In the genomic region with DNA sequence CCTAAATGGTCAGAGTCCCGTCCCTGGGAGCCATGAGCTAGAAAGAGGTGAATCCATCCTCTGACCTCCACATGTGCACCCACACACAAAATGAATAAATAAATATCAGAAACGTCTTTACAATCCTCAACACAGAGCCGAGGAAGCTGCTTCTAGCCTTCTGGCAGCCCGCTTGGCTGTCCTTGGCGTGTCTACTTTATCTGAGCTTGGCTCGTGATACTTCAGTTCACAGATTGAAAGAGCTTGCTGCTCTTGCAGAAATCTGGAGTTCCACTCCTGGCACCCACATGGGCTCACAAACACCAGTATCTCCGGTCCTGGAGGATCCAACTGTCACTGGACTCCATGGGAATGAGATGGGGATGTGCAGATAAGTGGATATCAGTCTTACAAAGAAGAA, we compare ENCODE assay signal across 22 mouse cellular contexts. TPM values are rescaled to one million over a fixed set of nuclear protein-coding genes. Genes with fewer than 3 reads are reported as not detected.
DNase-seq lines count a peak whose midpoint lies in the region; ATAC-seq and TF ChIP-seq lines count a peak whose summit lies in the region.
"Had no signal": no experiment of that assay in that cellular context is flagged by ENCODE, and none has a peak within 500 bp of the region (broad histone marks: within the 10 kb centered on the region; RNA-seq: fewer than 3 reads in every experiment).

No protein-coding gene starts in this region.

- TF ChIP-seq POLR2A in ES-Bruce4 (IDR thresholded peaks at IDR 0.05; ENCODE audit: insufficient read depth, low read length), result no peak

- no peaks in the 10 kb centered on the region for H3K27me3 ChIP-seq in ES-Bruce4 (ENCODE audit: control insufficient read depth, insufficient read depth, low read length, poor library complexity, severe bottlenecking)
- no peaks in the 10 kb centered on the region for H3K27me3 ChIP-seq in liver, embryonic 15.5 days
- H3K27me3 ChIP-seq: heart, embryonic 15.5 days; hindbrain, embryonic 13.5 days; limb, embryonic 12.5 days; midbrain, embryonic 12.5 days had no signal

- no peak overlapping the region for H3K4me2 ChIP-seq in liver, embryonic 15.5 days
- H3K4me2 ChIP-seq: heart, embryonic 15.5 days; hindbrain, embryonic 13.5 days; limb, embryonic 12.5 days; lung, embryonic 14.5 days; midbrain, embryonic 12.5 days had no signal

- H3K36me3 ChIP-seq in ES-Bruce4 (ENCODE audit: control insufficient read depth, insufficient read depth, low read length, poor library complexity, severe bottlenecking), result peaks cover 22% of the 10 kb centered on the region
- peaks cover 45% of the 10 kb centered on the region for H3K36me3 ChIP-seq in liver, embryonic 15.5 days (replicated peaks)
- H3K36me3 ChIP-seq: hindbrain, embryonic 13.5 days; limb, embryonic 12.5 days; midbrain, embryonic 12.5 days had no signal

- WGBS in liver, embryonic 15.5 days (ENCODE audit: insufficient replicate concordance), result 41% methylated on average over 7 of the region's 7 CpGs

- H3K4me3 ChIP-seq in ES-Bruce4 (ENCODE audit: low read depth, low read length), result no peak overlapping the region
- H3K4me3 ChIP-seq in brown adipose tissue, adult 24 weeks (ENCODE audit: insufficient read depth, low read depth, low read length), result no peak overlapping the region
- no peak overlapping the region for H3K4me3 ChIP-seq in liver, embryonic 15.5 days (replicated peaks)
- H3K4me3 ChIP-seq: heart, adult 2 months; heart, embryonic 15.5 days; hindbrain, embryonic 13.5 days; limb, embryonic 12.5 days; midbrain, embryonic 12.5 days had no signal

- ATAC-seq in liver, embryonic 15.5 days (ENCODE audit: insufficient read depth), result no peak
- ATAC-seq: forebrain, embryonic 14.5 days had no signal

- no peaks in the 10 kb centered on the region for H3K9me3 ChIP-seq in ES-Bruce4 (replicated peaks; ENCODE audit: control insufficient read depth, insufficient read depth, low read length, poor library complexity, severe bottlenecking)
- no peaks in the 10 kb centered on the region for H3K9me3 ChIP-seq in liver, embryonic 15.5 days (replicated peaks)
- H3K9me3 ChIP-seq: heart, embryonic 15.5 days; hindbrain, embryonic 13.5 days; limb, embryonic 12.5 days; midbrain, embryonic 12.5 days had no signal

- no peak for TF ChIP-seq EP300 in ES-Bruce4 (IDR thresholded peaks at IDR 0.05; ENCODE audit: insufficient read depth, low read depth, low read length)

- no peak overlapping the region for H3K9ac ChIP-seq in ES-Bruce4 (ENCODE audit: low read depth, poor library complexity, severe bottlenecking)
- H3K9ac ChIP-seq in liver, embryonic 15.5 days, result no peak overlapping the region
- H3K9ac ChIP-seq: heart, embryonic 15.5 days; hindbrain, embryonic 13.5 days; limb, embryonic 12.5 days; lung, embryonic 14.5 days; midbrain, embryonic 12.5 days had no signal

- TF ChIP-seq CTCF in ES-Bruce4 (IDR thresholded peaks at IDR 0.05; ENCODE audit: low read depth, low read length), result no peak

- DNase-seq in heart, adult 18-20 months, result peak; percentile 21 to 40
- no peak for DNase-seq in heart, postnatal 4 days
- no peak for DNase-seq in kidney, adult 18-20 months
- DNase-seq in layer of hippocampus, postnatal 14 days (ENCODE audit: low spot score in 2 of 2), result no peak
- no peak for DNase-seq in gastrocnemius, adult 18-20 months (ENCODE audit: low spot score)
- DNase-seq: cerebellum, adult 11-12 months; cerebellum, postnatal 36 days; kidney, adult 2 months; kidney, postnatal 25 days; lung, embryonic 14.5 days had no signal

- peak overlapping the region; percentile 78 for H3K27ac ChIP-seq in ES-Bruce4 (ENCODE audit: insufficient read depth, low read length)
- 0 out of 2 replicates have a peak overlapping the region, but pooled peaks have one; percentile 13 for H3K27ac ChIP-seq in brown adipose tissue, adult 24 weeks (replicated peaks; ENCODE audit: low read depth, low read length)
- 0 out of 2 replicates have a peak overlapping the region, but pooled peaks have one; percentile 46 for H3K27ac ChIP-seq in liver, embryonic 15.5 days (replicated peaks)
- H3K27ac ChIP-seq: heart, adult 2 months; hindbrain, embryonic 13.5 days; limb, embryonic 12.5 days; midbrain, embryonic 12.5 days had no signal

- H3K4me1 ChIP-seq in ES-Bruce4 (ENCODE audit: control insufficient read depth, insufficient read depth, low read length), result peaks cover 17% of the 10 kb centered on the region
- peaks cover 29% of the 10 kb centered on the region for H3K4me1 ChIP-seq in brown adipose tissue, adult 24 weeks (ENCODE audit: control insufficient read depth, insufficient read depth, insufficient read length, low read length)
- H3K4me1 ChIP-seq in liver, embryonic 15.5 days (replicated peaks), result peaks cover 74% of the 10 kb centered on the region
- H3K4me1 ChIP-seq: hindbrain, embryonic 13.5 days; midbrain, embryonic 12.5 days had no signal

RNA-seq across cellular contexts. Expression of gene Trim25, which starts 22.5 kb away (rescaled TPM):
- 10 to 100 TPM; 21.8 to 26.1 TPM for total RNA-seq in heart, adult 18-20 months (2021)
- 10 to 100 TPM; 31.3 to 32.8 TPM for total RNA-seq in heart, postnatal 4 days (2021)
- polyA plus RNA-seq in ES-Bruce4 (2011; ENCODE audit: insufficient read depth, insufficient read length, low read depth, missing spikeins), result 47.3 and 49.9 TPM in 2 replicates
- polyA plus RNA-seq in brown adipose tissue, adult 24 weeks (2012; ENCODE audit: insufficient read depth, insufficient read length, missing spikeins), result 7.9 and 8.6 TPM in 2 replicates
- 19.6 and 20.4 TPM in 2 replicates for polyA plus RNA-seq in liver, embryonic 15.5 days (2015; fragmentation: Nextera tagmentation; extraction: Ambion mirVana)
- 1 to 10 TPM; 4.0 to 5.2 TPM for total RNA-seq in layer of hippocampus, postnatal 14 days (2021)
- 1 to 10 TPM; 6.0 to 6.6 TPM for total RNA-seq in gastrocnemius, adult 18-20 months (2021)

RNA-seq across cellular contexts. Expression of gene Dgke, which starts 45.0 kb away (rescaled TPM):
- total RNA-seq in heart, adult 18-20 months (2021), result 1 to 10 TPM; 8.6 to 10.0 TPM
- total RNA-seq in heart, postnatal 4 days (2021), result 10 to 100 TPM; 12.4 to 13.6 TPM
- 11.3 and 12.8 TPM in 2 replicates for polyA plus RNA-seq in ES-Bruce4 (2011; ENCODE audit: insufficient read depth, insufficient read length, low read depth, missing spikeins)
- 3.0 and 3.2 TPM in 2 replicates for polyA plus RNA-seq in brown adipose tissue, adult 24 weeks (2012; ENCODE audit: insufficient read depth, insufficient read length, missing spikeins)
- polyA plus RNA-seq in liver, embryonic 15.5 days (2015; fragmentation: Nextera tagmentation; extraction: Ambion mirVana), result 0.40 and 0.62 TPM in 2 replicates
- 10 to 100 TPM; 36.7 to 39.5 TPM for total RNA-seq in layer of hippocampus, postnatal 14 days (2021)
- 1 to 10 TPM; 2.7 to 3.0 TPM for total RNA-seq in gastrocnemius, adult 18-20 months (2021)

RNA-seq across cellular contexts. Expression of gene Coil, which starts 51.6 kb away (rescaled TPM):
- 1 to 10 TPM; 4.8 to 4.9 TPM for total RNA-seq in heart, adult 18-20 months (2021)
- total RNA-seq in heart, postnatal 4 days (2021), result 1 to 10 TPM; 7.6 to 9.0 TPM
- polyA plus RNA-seq in ES-Bruce4 (2011; ENCODE audit: insufficient read depth, insufficient read length, low read depth, missing spikeins), result 32.7 and 33.5 TPM in 2 replicates
- 2.4 and 3.0 TPM in 2 replicates for polyA plus RNA-seq in brown adipose tissue, adult 24 weeks (2012; ENCODE audit: insufficient read depth, insufficient read length, missing spikeins)
- polyA plus RNA-seq in liver, embryonic 15.5 days (2015; fragmentation: Nextera tagmentation; extraction: Ambion mirVana), result 3.4 and 4.0 TPM in 2 replicates
- 10 to 100 TPM; 16.3 to 19.5 TPM for total RNA-seq in layer of hippocampus, postnatal 14 days (2021)
- 1 to 10 TPM; 4.1 to 4.5 TPM for total RNA-seq in gastrocnemius, adult 18-20 months (2021)

RNA-seq across cellular contexts. Expression of gene Gm525, which starts 52.0 kb away (rescaled TPM):
- total RNA-seq in heart, adult 18-20 months (2021), result not detected
- total RNA-seq in heart, postnatal 4 days (2021), result not detected
- not detected in 2 replicates for polyA plus RNA-seq in ES-Bruce4 (2011; ENCODE audit: insufficient read depth, insufficient read length, low read depth, missing spikeins)
- polyA plus RNA-seq in brown adipose tissue, adult 24 weeks (2012; ENCODE audit: insufficient read depth, insufficient read length, missing spikeins), result not detected in 2 replicates
- not detected in 2 replicates for polyA plus RNA-seq in liver, embryonic 15.5 days (2015; fragmentation: Nextera tagmentation; extraction: Ambion mirVana)
- total RNA-seq in layer of hippocampus, postnatal 14 days (2021), result not detected
- not detected for total RNA-seq in gastrocnemius, adult 18-20 months (2021)
- total RNA-seq: heart, adult 2 months; left cerebral cortex, adult 8-10 months had no signal
- polyA plus RNA-seq: forebrain, embryonic 14.5 days; hindbrain, embryonic 13.5 days; lung, embryonic 14.5 days; midbrain, embryonic 12.5 days; neural tube, embryonic 14.5 days had no signal

RNA-seq across cellular contexts. Expression of gene Elobl, which starts 55.0 kb away (rescaled TPM):
- total RNA-seq in heart, adult 18-20 months (2021), result not detected
- total RNA-seq in heart, postnatal 4 days (2021), result not detected
- polyA plus RNA-seq in ES-Bruce4 (2011; ENCODE audit: insufficient read depth, insufficient read length, low read depth, missing spikeins), result 12.6 and 13.8 TPM in 2 replicates
- not detected in 2 replicates for polyA plus RNA-seq in brown adipose tissue, adult 24 weeks (2012; ENCODE audit: insufficient read depth, insufficient read length, missing spikeins)
- polyA plus RNA-seq in liver, embryonic 15.5 days (2015; fragmentation: Nextera tagmentation; extraction: Ambion mirVana), result not detected in 2 replicates
- total RNA-seq in layer of hippocampus, postnatal 14 days (2021), result not detected
- total RNA-seq in gastrocnemius, adult 18-20 months (2021), result not detected
- total RNA-seq: heart, adult 2 months; left cerebral cortex, adult 8-10 months had no signal
- polyA plus RNA-seq: brain, embryonic 14.5 days; forebrain, embryonic 14.5 days; heart, adult 2 months; heart, embryonic 15.5 days; hindbrain, embryonic 13.5 days; limb, embryonic 12.5 days; lung, embryonic 14.5 days; midbrain, embryonic 12.5 days; neural tube, embryonic 14.5 days had no signal

Comparison
In these comparisons a context has a peak if more than half of its experiments do, and no peak if none do; other contexts are left out.
1. DNase-seq: peak in heart, adult 18-20 months (2 of 2); none in heart, postnatal 4 days (single experiment), kidney, adult 18-20 months (single experiment), layer of hippocampus, postnatal 14 days (0 of 2) and gastrocnemius, adult 18-20 months (single experiment).
2. H3K27ac ChIP-seq: peak in every context shown above with its lines; median percentile 78 in ES-Bruce4; 46 in liver, embryonic 15.5 days; 13 in brown adipose tissue, adult 24 weeks.